Mouse (Mus musculus): ENCODE results near the gene Spon1.

- TF ChIP-seq CTCF (IDR thresholded peaks at IDR 0.05; ENCODE audit: control insufficient read depth, insufficient read depth, low read length) (no peak), POLR2A (IDR thresholded peaks at IDR 0.05; ENCODE audit: borderline replicate concordance, control insufficient read depth, low read depth, low read length) (no peak)
These were observed 48.4 kb downstream of the Spon1 start for GRCm38 (mm10) chr7:113814101-113814779.
